Mouse (Mus musculus) ES-E14 (cell line): ENCODE measurements around the gene Naaa. TPM values are rescaled to one million over a fixed set of nuclear protein-coding genes. Genes with fewer than 3 reads are reported as not detected.

ENCODE experiments used
- DNase-seq: peaks from one replicate; pipeline ENCODE4 v3.0.0-alpha.2; 2013; ENCODE audit warnings: low read depth, low spot score
- H3K27ac ChIP-seq: 2 replicates; pipeline ENCODE4 v1.5.1; 2012; ENCODE audit warnings: low read depth, mild to moderate bottlenecking, low read length, moderate library complexity, mixed read lengths; ENCODE audit not compliant: poor library complexity, insufficient read depth, severe bottlenecking
- H3K36me3 ChIP-seq: 2 replicates; pipeline ENCODE4 v1.6.1; 2012; ENCODE audit warnings: mild to moderate bottlenecking, low read length, moderate library complexity, mixed read lengths; ENCODE audit not compliant: control insufficient read depth, poor library complexity, insufficient read depth, severe bottlenecking
- H3K4me1 ChIP-seq, 2 experiments: fragments of 150-350 bp in 1 of 2; sonication (generic) in 1 of 2; 2 replicates each; pipeline ENCODE4 v1.6.1; 2012; ENCODE audit warnings: low read length in 2 of 2, mild to moderate bottlenecking in 1 of 2, mixed read lengths in 1 of 2; ENCODE audit not compliant: control insufficient read depth in 2 of 2, insufficient read depth in 2 of 2, poor library complexity in 1 of 2
- H3K4me3 ChIP-seq, 2 experiments: fragments of 150-350 bp in 1 of 2; sonication (generic) in 1 of 2; 2 replicates each; pipeline ENCODE4 v1.5.1; 2012; ENCODE audit warnings: low read length in 2 of 2, low read depth in 1 of 2, mild to moderate bottlenecking in 1 of 2, mixed read lengths in 1 of 2; ENCODE audit not compliant: insufficient read depth in 1 of 2, poor library complexity in 1 of 2, severe bottlenecking in 1 of 2
- H3K9ac ChIP-seq: 2 replicates; pipeline ENCODE4 v1.6.1; 2012; ENCODE audit warnings: low read depth, mild to moderate bottlenecking, low read length, mixed read lengths; ENCODE audit not compliant: poor library complexity, insufficient read depth, severe bottlenecking
- H3K9me3 ChIP-seq: fragments of 150-350 bp; sonication (generic); 2 replicates; pipeline ENCODE4 v1.6.1; 2012; ENCODE audit warnings: low read depth, mild to moderate bottlenecking, low read length; ENCODE audit not compliant: control insufficient read depth, insufficient read depth
- HCFC1 ChIP-seq: IDR thresholded peaks from 2 replicates; pipeline ENCODE4 v1.6.1; 2012; ENCODE audit warnings: low read length, inconsistent platforms, borderline replicate concordance; ENCODE audit not compliant: insufficient read depth
- MAFK ChIP-seq: IDR thresholded peaks from 2 replicates; pipeline ENCODE4 v1.6.1; 2014; ENCODE audit warnings: mild to moderate bottlenecking, low read depth, low read length, inconsistent platforms; ENCODE audit not compliant: insufficient read depth
- ZNF384 ChIP-seq: IDR thresholded peaks from 2 replicates; pipeline ENCODE4 v1.6.1; 2012; ENCODE audit warnings: low read depth, low read length, inconsistent platforms
- in situ Hi-C, 2 experiments: fragments of 600-800 bp; cut with MboI; formaldehyde crosslinking; loops; one replicate each; pipeline ENCODE4 v1.15.1; 2025; ENCODE audit warnings: low sequenced_read_pairs in 2 of 2, inconsistent platforms in 1 of 2; ENCODE audit not compliant: unreplicated experiment in 2 of 2
- total RNA-seq: library from RNA; depleted of rRNA; stranded (reverse); fragments of 300-350 nt; gene quantifications from 2 replicates; pipeline ENCODE4 v1.2.3, GENCODE M21; 2012; rRNA removed

The Naaa gene
- total RNA-seq, 1 experiment, result 9.8 TPM

DNA sequence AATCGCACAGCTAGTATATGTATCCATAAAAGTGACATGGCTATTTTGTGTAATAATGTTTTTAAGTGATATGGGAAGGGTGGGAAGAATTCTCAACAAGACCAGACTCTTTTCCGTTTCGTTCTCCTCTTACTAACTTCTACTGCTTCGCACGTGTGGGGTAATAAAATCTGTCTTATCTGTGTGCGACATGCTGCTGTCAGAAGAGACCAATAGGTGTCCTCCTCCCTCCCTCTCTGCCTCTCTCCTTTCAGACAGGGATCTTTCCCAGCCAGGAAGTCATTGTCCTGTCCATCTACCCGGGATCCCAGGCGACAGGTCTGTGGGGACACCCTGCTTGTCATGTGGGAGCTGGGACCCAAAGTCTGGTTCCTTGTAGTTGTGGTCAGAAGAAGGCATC, 67.8 kb downstream of the Naaa start:
- Histone ChIP-seq H3K4me3 (no peak overlapping the region), H3K9ac (no peak overlapping the region), H3K9me3 (no peaks in the 10 kb centered on the region), H3K36me3 (no peaks in the 10 kb centered on the region), H3K27ac (no peak overlapping the region), H3K4me1 (no peaks in the 10 kb centered on the region)
- TF ChIP-seq MAFK (no peak), HCFC1 (no peak), ZNF384 (no peak)
- DNase-seq, result no peak
- in situ Hi-C loops, result no loop called here

Other genes starting within 250 kb of the Naaa start
- gene Cdkl2, start 234.3 kb downstream of the Naaa start, total RNA-seq, result 5.0 and 6.4 TPM in 2 replicates
- 246 and 266 TPM in 2 replicates for gene G3bp2, start 194.5 kb downstream of the Naaa start, total RNA-seq
- gene Uso1, start 140.2 kb downstream of the Naaa start, total RNA-seq, result 40.7 and 51.6 TPM in 2 replicates
- not detected in 2 replicates for gene U90926, start 62.8 kb downstream of the Naaa start, total RNA-seq
- 3.3 and 4.5 TPM in 2 replicates for gene Ppef2, start 21.9 kb downstream of the Naaa start, total RNA-seq
- gene Sdad1, start 32.3 kb upstream of the Naaa start, total RNA-seq, result 63.9 and 74.0 TPM in 2 replicates
- gene Cxcl9, start 49.9 kb upstream of the Naaa start, total RNA-seq, result not detected in 2 replicates
- gene Art3, start 53.7 kb upstream of the Naaa start, total RNA-seq, result 0.71 and 0.74 TPM in 2 replicates
- 3.3 and 4.0 TPM in 2 replicates for gene Cxcl10, start 70.7 kb upstream of the Naaa start, total RNA-seq
- gene Nup54, start 157.0 kb upstream of the Naaa start, total RNA-seq, result 62.2 and 63.2 TPM in 2 replicates
- gene Scarb2, start 228.7 kb upstream of the Naaa start, total RNA-seq, result 39.0 and 89.0 TPM in 2 replicates